Mouse (Mus musculus) frontal cortex, postnatal 25 days (tissue): ENCODE measurements at regions not wholly inside any gene's neighbourhood (a gene's known extent, or its start where the extent isn't known, plus 50 kb on each side); places are given as distances from the start of the nearest gene placed in this dataset.

ENCODE experiments used
- DNase-seq, 2 experiments: peaks; one replicate each; pipeline ENCODE4 v3.0.0; 2022; ENCODE audit warnings: low spot score in 2 of 2

DNA sequence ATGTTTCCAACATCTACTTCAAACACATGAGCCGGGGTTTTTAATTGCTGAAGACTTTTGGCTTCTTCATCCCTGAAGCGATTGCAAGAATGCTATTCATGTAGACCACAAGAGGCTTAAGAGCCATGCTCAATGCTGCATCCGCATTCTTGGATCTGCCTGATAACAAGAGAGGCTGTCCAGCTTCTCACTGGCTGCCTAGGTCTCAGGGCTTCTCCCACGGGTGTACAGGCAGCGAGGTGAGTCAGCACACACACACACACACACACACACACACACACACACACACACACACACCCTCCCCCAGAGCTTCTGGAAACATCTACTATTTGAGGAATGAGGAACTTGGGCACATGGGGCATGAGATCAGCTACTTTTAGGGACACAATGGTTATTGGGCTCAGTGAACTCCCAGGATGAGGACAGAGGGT is 261.1 kb downstream of the Tgfb2 start:
- no peak for DNase-seq

- DNase-seq = no peak
Measured at GRCm38 (mm10) chr1:186442160-186442559, 263.6 kb downstream of the Tgfb2 start.

DNA sequence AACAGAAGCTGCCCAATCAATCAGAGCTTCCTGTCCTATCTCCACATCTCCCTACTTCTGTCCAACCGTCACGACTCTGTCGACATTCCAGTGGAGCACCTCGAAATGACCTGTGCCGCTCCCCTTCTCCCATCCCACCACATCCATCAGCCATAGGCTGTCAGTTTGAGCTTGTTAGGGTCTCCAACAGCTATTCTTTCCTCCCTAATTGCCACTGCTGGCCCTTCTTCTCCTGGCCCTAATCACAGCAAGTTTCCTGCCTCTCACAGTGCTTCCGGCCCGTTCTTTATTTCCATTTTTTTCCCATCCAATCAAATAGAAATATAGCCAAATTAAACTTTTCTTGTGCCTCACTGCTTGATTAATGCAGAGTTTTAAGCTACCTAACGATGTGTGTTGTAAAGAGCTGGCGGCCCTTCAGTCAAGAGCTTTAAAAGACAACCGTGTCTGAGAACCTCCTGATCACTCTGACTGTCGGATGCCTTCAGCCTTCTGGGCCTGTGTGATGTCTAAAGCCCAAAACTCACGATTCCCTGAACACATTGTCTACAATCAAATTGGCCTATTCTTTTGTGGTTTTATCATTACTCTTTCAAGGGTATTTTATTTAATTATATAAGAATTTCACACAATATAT is 270.3 kb downstream of the Tgfb2 start:
- no peak for DNase-seq

- no peak for DNase-seq
Measured at GRCm38 (mm10) chr1:186434782-186435181, 271.0 kb downstream of the Tgfb2 start.

DNA sequence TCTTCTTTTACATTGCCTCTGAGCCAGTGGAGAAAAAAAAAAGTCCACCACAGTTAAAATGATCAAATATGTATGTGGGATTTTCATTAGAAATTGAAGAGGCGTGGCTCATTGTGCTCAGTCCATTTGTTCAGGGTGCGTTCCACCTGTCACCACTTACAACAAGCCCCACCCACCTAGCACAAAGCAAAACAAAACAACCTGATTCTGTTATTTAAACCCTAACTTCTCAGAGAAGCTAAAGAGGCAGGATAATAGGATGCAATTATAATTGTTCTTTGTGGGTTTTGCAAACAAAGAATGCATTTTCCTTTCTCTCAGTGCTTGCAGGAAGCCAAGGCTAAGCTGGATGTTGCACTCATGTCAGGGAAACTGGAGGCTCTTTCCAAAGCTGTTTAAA is 271.8 kb downstream of the Tgfb2 start:
- no peak for DNase-seq

GRCm38 (mm10) chr1:186433169-186433665 is 272.6 kb downstream of the Tgfb2 start:
- DNase-seq = no peak

GRCm38 (mm10) chr1:186425421-186425820 is 280.4 kb downstream of the Tgfb2 start:
- no peak for DNase-seq

DNA sequence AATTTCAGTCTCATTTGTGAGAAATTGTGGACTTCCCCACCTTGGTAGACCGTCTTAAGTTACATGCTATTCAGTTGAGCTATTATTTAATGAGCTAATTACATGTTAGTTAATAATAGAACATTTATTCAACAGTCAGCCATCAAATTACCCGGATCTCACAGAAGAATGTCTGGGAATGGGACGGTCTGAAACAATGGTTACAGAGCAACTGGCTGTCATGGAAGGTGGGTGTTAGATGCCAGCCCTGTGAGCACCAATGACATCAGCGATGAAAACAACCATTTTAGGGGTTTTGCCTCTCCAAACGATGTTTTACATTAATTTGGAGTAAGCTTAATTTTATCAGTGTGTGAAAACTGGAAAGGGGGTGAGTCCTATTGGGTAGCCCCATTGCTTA is 281.7 kb downstream of the Tgfb2 start:
- no peak for DNase-seq

GRCm38 (mm10) chr1:186417101-186417500 is 288.7 kb downstream of the Tgfb2 start:
- DNase-seq = no peak

DNA sequence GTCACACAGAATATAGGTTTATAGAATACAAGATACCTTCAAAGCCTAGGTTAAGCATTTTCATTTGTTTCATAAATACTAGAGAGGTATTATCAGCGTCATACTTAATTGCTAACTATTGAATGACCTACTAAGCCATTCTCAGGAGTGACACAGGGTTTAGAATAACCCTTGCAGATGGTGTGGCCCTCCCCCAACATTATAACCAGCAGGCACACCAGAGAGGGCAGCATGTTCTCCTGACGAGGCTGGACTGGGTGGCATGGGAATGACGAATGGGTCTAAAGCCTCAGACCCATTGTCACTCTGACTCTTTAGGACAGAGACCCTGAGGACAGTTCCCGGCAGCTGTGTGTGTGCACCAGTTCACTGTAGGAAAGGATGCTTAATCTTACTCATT is 290.5 kb downstream of the Tgfb2 start:
- DNase-seq = no peak

GRCm38 (mm10) chr1:186413886-186414245 is 291.9 kb downstream of the Tgfb2 start:
- no peak for DNase-seq

DNA sequence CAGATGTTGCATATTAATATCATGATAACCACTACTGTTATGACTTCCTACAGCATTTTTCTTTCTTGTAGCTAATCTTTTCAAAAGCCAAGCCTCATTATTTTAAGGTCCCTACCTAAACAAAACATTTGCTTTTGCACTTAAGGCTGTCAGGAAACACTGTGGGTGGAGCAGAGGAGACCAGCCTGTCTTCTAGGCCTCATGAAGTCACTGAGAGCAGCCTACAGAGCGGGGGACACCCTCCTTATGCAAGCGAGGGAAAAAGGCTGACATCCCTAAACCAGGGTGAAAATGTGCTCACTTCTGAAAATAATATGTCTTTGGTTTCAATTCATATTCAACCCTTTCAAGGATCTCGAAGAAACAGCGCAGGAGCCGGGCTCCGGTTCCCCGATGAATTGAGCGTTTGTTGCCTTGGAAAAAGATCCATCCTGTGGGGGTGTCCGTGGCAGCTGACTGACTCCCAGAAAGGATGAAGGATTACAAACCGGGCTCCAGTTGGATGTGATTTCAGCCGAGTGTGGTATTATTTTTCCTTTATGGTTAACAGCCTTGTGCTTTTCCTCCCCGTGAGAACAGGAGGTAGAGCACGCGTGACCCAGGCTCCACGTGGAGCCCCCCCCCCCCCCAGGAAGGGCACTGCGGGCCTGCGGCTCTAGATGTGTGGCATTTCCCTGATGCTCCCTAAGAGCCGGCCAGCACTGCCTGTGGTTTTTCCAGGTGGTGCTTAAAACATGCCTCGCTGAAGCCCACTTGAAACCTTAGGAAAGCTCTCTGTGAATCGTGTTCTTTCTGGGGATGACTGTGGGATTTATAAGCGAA is 292.5 kb downstream of the Tgfb2 start:
- peak; percentile 8 to 14 for DNase-seq

DNA sequence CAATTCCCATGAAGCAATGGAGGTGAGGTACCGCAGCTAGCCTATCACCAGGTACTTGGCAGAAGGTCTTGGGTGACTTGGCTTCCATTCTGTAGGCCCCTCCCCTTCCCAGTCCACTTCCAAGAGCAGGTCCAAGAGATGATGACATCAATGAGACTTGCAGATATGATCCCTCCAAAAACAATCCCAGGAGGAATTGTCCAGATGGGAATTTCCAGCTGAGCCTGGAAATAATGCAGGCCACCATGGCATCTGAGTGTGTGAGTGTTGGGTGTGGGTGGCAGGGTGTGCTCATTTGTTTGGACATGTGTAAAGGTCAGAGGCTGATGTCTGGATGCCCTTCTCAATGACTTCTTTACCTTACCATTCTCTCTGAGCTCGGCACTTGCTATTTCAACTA is 293.5 kb downstream of the Tgfb2 start:
- DNase-seq = no peak

- DNase-seq = no peak
Measured at GRCm38 (mm10) chr1:186408986-186409441, 291.9 kb upstream of the Lyplal1 start.

DNA sequence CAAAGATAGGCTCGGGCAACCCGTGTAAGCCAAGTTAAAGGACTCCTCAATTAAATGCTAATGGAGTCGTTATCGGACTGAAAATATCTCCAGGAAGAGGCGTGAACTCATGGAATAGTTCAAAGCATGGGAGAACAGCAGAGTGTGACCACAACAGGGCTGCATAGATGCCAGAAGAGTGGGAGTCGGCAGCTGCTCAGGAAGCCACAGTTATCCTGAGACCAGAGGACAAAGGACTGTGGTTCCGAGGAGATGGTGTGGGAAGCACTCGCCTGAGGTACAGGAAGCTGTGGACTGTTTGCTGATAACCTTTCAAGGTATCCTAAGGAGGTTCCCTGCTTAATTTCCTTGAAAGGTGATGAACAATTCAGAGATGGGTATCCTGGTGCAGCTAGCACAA is 290.5 kb upstream of the Lyplal1 start:
- no peak for DNase-seq

DNA sequence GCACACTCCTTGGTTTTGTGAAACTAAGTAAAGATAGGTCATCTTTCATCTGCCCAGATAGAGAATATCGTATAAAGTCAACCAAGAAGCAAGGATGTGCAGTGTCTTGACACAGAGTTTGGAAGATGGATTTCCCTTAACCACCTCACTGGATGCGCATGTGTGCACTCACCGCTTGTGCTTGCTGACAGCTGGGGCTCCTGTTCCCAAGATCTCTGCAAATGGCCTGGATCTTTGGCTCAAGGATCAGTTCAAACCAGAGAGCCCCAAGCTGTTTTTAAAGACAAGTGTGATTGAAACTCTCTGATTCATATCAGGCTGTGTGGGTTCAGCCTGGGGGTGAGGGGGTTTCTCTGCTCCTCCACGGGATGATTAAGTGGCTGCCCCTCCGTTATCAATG is 288.6 kb upstream of the Lyplal1 start:
- no peak for DNase-seq

GRCm38 (mm10) chr1:186399762-186400161 is 282.7 kb upstream of the Lyplal1 start:
- no peak for DNase-seq

- DNase-seq = peak in 1 of 2 experiments; percentile 7
Measured at GRCm38 (mm10) chr1:186393005-186393404, 275.9 kb upstream of the Lyplal1 start.

DNA sequence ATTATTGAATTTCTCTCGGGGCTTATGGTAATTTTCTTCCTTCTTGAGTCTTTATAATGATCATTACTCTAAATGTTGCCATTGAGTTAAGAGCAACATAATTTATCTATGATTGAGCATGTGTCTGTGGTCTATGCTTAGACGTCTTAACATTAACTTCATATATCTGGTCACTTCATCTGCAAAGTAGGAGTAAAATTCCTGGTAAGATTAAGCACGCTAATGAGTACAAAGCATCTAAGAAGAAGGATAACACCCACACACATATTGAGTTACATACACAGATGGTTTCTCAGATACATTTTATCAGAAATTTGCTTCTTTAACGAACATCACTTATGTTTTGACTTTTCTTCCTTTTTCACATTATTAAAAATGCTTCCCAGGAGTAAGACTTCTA is 267.3 kb upstream of the Lyplal1 start:
- no peak for DNase-seq

GRCm38 (mm10) chr1:186383453-186383852 is 266.3 kb upstream of the Lyplal1 start:
- no peak for DNase-seq

DNA sequence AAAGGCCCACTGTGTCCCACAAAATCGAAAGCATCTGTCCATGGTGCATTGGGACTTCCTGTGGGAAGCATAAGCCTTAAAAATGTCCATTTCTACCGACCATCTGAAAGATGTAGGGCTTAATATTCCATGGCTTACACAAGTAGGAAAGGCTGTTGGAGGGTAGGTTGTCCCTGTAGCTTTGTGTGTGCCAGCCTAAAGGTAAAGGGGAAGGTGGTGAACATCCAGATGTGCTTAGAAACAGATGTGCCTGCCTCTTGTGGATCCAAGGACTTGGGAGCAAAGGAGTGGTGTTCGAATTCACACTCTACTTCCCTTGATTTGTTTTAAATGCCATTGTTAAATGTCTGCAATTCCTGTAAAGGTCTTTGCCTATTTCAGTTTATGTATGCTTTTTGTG is 265.9 kb upstream of the Lyplal1 start:
- no peak for DNase-seq

DNA sequence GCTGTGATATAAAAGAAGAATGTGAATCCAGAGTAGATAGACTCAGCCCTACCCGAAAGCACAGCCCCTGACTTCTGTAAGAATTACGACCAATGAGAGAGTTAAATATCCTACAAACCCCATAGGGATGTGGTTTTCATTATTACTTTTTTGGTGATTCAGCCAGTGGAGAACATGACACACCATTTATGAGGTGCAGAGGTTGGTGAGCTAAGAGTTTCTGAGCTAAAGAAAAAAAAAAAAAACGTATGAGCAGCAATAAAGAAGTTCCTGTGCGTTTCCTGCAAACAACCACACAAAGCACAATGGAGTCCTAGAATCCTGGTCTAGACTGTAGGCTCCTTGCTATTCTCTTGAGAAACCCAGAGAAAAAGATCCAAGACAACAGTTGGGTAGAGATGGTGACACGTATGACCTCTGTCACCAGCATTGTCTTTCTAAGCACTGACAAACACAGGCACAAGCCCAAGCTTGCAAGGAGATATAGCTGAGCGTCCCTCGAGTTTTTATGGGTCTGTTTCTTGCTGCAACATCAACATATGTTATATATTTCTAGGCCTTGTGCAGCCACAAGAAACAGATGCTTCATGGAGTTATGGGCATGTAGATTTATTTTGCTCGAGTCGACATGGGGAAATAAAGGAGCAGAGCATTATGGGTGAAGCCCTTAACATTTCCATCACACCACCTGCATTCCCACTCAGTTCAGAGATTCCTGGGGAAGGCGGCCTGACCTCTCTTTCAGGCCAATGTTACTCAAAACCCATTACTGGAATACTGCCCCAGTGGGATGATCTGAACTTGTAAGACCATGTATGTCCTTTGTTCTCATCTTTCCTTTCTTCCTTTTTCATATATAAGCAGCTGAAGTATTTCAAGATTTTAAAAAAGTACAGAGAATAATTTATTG is 263.1 kb upstream of the Lyplal1 start:
- DNase-seq = no peak
